Mouse (Mus musculus) ES-CJ7 (cell line): ENCODE data around the gene H13.
A peak's percentile ranks its signal among the peaks of the same experiment; 100 is the strongest.

ENCODE experiments used
- DNase-seq: peaks from one replicate; pipeline ENCODE4 v3.0.0; 2011; ENCODE audit warnings: low read depth, low spot score

H13 gene

DNA sequence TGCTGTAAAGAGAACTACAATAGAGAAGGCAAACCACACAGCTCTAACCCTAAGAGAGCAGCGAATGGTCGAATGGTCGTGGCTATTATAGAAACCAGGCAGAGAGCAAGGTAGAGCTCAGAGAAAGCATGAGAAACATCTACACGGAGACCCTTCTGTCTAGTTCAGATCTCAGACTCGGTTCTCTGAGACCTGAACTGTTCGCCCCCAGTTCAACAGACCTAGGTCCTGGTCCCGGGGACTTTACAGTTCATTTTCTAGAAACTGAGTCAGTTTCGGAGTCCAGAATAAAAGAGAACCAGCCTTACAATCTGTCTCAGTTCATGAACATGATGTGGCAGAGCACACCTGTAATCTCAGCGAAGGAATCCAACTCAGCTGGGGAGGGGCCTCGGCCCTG is 65.2 kb downstream of the H13 start:
- DNase-seq: no peak

GRCm38 (mm10) chr2:152734984-152735383 is 65.7 kb downstream of the H13 start:
- DNase-seq: peak; percentile 93

DNA sequence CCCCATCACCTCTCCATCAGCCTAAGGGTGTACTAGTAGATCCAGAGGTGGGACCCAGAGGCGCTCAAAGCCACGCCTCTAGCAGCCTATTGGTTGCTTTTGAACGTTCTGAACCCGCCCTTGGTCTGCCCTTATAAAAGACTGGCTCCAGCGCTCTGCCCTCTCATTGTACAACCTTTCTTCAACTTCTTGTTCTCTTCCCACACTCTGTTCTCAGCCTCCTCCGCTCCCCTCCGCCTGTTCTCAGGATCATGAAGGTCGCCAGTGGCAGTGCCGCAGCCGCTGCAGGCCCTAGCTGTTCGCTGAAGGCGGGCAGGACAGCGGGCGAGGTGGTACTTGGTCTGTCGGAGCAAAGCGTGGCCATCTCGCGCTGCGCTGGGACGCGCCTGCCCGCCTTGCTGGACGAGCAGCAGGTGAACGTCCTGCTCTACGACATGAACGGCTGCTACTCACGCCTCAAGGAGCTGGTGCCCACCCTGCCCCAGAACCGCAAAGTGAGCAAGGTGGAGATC is 66.9 kb downstream of the H13 start, which contains the start of gene Id1:
Gene Id1 (plus strand): TSS at position 162 of the 512 bp plus-strand sequence.
- DNase-seq: peak; percentile 93

DNA sequence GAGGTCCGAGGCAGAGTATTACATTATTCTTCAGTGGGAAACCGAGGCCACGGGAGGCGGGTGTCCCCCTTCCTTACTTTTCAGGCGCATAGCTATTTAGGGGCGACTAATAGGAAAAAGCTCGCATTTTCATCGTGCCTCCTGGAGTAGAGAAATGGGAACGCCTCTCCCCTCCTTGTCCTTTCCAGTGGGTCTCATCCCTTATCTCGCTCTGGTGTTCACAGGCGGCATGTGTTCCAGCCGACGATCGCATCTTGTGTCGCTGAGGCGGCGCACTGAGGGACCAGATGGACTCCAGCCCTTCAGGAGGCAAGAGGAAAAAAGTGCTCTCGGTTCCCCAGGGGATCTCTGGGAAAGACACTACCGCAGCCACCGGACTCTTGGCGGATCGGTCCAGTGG is 67.5 kb downstream of the H13 start:
- DNase-seq: no peak

DNA sequence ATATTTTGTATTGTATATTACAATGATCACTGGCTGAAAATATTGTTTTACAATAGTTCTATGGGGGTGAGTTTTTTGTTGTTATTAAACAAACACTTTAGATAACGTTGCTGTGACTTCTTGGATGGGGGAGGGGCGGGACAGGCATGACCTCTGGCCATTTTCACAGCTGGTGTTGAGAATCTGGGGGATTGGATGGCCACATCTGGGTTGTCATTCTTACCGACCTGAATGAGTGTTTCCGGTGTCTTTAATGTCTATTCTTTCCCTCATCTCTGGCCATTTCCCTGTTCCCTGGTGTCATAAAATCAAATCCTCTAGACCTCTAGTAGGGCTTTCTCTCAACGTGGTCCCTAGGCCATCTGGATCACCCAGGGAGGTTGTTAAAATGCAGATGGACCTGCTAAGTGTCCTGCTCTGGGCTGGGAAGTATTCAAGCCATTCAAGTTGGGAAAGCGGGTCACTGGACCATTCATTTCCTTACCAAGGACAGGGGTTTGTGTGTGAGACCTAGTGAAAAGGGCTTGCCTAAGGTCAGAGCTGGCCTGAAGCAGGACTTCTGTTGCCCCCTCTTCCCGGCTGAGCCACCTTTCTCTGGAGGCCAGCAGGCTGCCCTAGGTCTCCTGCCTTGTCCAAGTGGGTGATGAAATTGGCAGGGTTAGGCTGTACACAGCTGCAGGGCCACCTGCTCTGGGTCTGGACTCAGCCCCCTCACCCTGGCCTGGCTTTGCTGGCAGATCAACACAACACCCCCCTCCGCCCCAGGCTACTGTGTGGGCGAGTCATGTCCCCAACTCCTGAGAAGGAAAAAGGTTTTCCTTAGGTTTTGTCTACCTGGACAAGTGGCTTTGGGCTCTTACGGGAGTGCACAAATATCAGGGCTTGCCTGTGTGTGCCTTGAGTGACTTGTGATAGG is 68.3 kb downstream of the H13 start:
- DNase-seq: peak; percentile 47

DNA sequence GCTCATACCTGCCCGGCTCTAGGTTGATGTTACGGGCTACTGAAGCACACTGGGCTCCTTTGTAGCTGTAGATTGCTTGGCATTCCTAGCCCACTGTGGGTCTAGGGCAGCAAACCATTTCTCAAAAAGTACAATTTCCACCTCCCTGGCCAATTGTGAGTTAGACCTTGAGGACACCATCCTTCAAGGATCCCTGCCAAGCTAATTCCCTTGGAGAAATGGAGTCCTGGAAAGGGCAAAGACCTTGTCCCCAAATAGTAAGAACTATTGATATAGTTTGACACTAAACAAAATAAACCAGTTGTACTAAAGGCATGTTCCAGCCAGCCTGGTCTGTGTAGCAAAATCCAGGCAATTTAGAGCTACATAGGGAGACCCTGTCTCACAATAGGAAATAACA is 69.1 kb downstream of the H13 start:
- DNase-seq: no peak

DNA sequence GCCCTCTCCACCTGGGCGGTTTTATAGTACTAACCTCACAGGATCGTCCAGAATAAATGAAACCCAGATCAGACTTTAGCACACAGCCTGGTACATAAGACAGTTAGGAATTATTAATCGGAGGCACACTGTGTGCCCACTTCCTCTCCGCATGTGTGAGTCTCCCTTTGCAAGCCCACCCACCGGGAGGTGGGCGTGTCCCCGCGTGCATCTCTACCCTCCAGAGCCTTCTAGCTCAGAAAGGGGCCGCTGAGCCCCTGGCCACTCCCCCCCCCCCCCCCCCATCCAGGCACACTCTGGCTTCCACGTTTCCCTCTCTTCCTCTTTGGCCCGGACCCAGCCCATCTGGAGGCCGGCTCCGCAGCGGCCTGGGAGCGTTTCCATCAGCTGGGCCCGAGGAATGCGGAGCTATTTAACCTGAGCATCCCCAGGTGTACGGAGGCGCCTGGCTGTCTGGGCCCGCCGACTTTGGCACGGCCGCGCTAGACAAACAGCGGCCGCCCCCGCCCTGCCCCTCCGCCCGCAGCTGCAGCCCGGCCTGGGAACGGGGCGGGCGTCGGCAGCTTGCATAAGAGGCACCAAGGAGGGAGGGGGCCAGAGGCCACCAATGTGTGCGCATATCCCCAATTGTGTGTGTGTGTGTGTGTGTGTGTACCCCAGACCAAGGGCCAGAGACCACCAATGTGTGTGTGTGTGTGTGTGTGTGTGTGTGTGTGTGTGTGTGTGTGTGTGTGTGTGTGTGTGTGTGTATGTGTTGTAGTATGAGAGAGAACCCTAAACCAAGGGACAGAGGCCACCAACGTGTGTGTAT is 70.0 kb downstream of the H13 start:
- peak; percentile 67 for DNase-seq

GRCm38 (mm10) chr2:152739842-152740260 is 70.6 kb downstream of the H13 start:
- no peak for DNase-seq

GRCm38 (mm10) chr2:152740490-152740889 is 71.2 kb downstream of the H13 start:
- no peak for DNase-seq

DNA sequence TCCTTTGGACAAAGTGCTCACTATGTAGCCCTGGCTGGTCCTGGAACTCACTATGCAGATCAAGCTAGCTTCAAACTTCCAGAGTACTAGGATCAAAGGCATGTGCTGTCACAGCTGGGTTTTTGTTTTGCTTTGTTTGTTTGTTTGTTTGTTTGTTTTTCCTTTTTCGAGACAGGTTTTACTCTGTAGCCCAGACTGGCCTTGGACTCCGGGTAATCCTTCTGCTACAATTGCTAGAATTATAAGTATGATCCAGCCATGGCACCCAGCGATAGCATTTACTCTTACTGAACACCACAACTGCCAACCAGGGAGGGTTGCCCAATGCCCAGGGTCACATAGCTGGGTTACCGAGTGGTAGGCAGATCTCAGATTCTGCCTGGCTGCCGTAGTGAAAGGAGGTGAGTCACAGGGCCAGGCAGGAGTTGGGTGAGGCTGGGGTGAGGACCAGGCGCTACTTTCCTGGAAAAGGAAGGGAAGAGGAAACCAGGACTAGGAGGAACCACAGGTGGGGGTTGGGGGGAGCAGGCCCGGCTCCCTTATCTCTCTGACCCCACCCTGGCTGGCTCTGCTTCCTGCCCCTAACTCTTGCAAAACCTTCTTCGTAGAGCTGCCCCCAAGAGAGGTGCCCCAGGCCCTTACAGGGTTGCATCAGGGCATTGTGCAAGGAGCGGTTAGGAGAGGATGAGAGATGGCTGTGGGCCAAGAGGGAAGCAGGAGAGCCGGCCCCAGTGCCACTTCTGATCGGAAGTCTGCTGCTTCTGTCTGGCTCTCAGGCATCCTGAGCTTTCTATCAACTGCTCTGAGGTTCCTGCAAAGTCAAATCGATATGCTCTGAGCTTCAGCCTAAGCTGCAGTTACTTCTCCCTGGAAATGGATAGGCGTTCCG is 72.1 kb downstream of the H13 start:
- DNase-seq: peak; percentile 89

GRCm38 (mm10) chr2:152742435-152742834 is 73.2 kb downstream of the H13 start:
- peak; percentile 83 for DNase-seq

DNA sequence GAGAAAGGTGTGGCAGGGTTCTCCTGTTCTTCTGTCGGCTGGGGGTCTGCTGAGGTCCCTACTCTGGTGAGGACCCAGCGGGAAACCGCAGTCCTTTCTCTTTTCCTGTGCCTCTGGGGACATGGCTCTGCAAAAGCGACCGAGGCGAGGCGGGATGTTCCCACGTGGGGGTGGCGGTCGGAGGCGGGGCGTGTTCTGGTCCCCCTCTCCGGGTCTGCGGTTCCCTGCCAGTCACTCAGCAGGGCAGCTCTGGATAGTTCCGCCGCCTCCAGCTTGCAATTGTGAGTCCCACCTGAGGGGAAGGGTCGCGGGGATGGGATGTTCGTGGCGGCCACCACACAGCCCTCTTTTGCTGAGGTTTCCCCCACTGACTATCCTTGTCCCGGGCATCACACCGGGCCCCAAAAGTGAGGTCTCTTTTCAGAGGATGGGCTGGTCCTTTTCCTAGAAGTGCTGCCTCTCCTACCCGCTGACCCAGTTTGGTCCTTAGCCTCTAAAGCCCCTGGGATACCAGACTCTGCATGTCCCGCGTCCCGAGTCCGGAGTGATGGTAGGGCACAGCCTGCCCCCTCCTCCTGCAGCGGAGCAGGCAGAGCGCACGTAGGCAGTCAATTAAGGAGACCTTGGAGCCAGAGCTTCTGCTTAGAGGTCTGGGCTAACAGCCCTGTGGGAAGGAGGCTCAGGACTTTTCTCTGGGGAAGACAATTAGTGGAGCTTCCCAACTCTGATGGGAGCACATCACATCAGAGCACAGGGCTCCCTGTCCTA is 84.9 kb downstream of the H13 start, which contains the start of gene Cox4i2:
Gene Cox4i2 (plus strand): TSS at position 230 of the 768 bp plus-strand sequence.
- peak; percentile 31 for DNase-seq

DNA sequence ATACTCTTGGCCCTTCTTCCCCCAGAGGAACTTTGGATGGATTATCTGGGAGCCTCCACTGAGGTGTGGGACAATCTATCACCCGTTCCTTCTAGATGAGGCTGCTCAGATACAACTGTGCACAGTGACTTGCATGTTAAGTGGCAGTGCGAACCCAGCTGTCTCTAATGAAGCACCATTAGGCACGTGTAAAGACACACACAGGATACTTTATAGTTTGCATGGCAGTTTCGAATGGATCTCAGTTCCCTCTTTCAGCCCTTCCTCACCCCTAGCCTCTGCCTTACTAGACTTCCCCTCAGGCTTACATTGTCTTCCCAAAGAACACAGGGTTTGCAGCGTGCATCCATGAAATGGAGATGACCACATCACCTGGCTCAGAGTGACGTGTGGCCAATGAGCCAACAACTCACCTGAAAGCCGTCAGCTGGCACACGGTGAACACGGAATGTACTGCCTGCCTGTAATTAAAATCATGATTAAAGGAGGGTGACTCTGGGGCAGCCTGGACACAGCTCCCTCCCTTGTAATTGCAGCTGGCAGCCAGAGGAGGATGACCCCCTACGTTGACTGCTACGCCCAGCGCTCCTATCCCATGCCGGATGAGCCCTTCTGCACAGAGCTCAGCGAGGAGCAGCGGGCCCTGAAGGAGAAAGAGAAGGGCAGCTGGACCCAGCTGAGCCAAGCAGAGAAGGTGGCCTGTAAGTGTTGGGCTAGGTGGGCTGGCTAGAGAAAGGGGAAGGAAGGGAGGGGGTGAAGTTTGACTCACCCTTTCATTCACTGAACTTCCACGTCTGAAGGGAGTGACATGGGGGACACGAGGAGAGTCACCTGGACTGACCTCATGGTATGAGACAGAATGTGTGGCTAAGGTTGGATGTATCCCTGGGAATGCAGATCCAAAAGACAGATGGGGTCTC is 87.5 kb downstream of the H13 start:
- no peak for DNase-seq

DNA sequence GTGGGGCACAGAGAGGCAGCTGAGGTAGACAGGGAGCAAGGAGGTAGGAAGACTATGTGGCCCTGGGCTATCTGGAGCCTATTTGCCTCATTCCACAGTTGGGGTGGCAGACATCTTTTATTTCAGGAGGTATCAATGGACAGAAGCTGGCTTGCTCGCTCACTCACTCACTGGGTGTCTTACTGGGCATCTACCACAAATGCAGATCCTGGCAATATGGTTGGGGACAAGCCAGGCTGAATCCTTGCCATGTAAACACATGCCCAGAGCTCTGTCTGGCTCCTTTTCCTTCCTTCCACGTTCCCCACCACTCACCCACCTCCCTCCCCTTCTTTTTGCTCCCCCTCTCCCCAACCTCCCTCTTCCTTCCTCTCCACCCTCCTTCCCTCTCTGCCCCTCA is 88.2 kb downstream of the H13 start:
- DNase-seq: no peak
